Mouse (Mus musculus) left cerebral cortex, postnatal 10 days (tissue): ENCODE measurements around the gene Clstn3. TPM values are rescaled to one million over a fixed set of nuclear protein-coding genes. Genes with fewer than 3 reads are reported as not detected.

Experiments
- DNase-seq, 2 experiments: peaks; one replicate each; pipeline ENCODE4 v3.0.0; 2021 to 2022; ENCODE audit warnings: low spot score in 2 of 2, mixed read lengths in 1 of 2; ENCODE audit errors: extremely low spot score in 1 of 2
- intact Hi-C: fragments of 180-260 bp; cut with DNase I; formaldehyde crosslinking; loops from one replicate; pipeline ENCODE4 v1.15.1; 2025
- total RNA-seq, 2 experiments: library from RNA; stranded (reverse); gene quantifications; 2 replicates each; pipeline ENCODE4 v1.2.3; 2021

The Clstn3 gene
- total RNA-seq, 2 experiments from 2014 or later, result 333 TPM

DNA sequence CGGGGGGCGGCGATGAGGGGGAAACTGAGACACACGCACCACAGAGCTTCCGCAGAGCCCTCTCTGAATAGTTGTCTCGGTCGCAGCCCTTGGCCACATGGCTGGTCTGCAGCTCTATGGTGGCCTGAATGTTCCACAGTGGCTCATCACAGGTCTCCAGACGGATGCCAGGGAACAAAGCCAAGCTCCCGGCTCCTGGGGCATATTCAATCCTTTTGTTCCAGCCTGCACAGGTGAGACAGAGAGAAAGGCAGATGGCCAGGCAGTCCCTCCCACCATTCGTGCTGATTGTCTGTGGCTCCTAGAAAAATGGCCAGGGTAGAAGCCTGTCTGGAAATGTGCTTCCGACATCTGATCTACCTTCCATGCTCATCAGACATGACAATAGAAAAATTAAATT lies 6.1 kb downstream of the Clstn3 start:
- intact Hi-C loops, result no loop called here
- no peak for DNase-seq

DNA sequence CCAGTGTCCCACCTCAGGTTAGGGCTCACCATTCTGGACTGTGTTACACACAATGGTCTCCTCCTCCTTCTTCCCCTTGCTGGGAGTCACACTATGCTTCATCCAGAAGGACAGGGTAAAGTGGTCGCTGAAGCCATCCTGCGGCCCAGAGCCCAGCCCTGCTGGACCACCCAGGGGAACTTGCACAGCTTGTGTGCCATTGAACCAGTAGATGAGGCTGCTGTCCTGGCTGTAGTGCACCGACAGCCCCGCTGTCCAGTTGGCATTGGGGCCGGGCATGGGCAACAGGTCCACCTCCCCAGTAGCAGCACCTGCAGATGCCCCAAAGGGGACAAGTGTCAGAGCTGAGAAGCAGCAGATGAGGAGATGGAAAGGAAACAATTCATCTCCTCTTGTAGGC lies 6.8 kb downstream of the Clstn3 start:
- intact Hi-C loops, result no loop called here

DNA sequence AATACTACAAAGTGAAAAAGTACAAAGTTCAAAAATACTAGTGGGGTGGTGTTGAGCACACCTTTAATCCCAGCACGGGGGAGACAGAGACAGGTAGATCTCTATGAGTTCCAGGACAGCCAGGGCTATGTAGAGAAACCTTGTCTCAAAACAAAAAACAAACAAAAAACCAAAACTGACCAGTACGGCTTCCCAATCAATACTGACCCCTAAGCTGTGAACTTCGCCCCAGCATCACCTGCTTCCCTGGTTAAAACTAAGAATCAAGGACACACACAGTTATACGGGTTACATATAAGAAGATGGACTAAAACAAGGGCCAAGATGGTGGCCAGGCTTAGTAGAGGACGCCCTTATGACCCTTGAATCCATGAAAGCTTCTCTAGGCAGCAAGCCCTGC lies 8.4 kb downstream of the Clstn3 start:
- intact Hi-C loops, result no loop called here
- DNase-seq, result no peak

More for the DNA sequence above, 6.8 kb downstream of the Clstn3 start:
- DNase-seq, result no peak

DNA sequence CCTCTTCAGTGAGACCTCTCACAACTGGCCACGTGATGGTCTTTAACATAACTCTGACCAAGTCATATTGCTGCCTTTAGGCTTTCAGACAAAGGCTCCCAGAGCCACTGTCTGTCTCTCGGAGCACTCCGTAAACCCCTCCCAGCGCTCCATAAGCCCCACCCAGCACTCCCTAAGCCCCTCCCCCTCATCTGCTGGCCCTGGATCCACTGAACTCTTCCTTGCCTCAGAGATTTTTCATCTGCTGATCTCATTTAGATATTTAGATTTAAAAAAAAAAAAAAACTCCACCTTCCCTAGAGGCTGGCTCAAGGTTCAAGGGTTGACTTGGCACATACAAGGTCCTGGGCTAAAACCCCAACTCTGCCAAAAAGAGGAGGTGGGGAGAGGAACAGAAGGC lies 10.8 kb downstream of the Clstn3 start:
- intact Hi-C loops, result no loop called here
- DNase-seq, result no peak

DNA sequence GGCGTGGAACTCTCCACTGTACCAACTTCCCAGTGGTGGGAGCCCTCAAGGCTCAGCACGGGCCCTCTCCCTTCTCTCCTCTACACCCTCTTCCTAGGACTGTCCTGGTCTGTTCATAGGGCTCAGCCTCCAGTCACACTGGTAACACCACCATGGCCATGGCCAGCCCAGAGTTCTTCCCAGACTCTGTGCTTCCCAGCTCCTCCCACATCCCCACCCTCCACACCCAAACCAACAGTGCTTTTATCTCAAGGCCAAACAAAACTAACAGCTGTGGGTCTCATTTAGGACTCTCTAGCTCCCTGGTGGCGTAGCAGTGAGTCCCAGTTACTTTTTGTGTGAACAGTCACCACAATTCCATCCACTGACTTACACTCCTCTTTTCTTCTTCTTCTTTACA lies 12.6 kb downstream of the Clstn3 start:
- no peak for DNase-seq
- intact Hi-C loops, result no loop called here

DNA sequence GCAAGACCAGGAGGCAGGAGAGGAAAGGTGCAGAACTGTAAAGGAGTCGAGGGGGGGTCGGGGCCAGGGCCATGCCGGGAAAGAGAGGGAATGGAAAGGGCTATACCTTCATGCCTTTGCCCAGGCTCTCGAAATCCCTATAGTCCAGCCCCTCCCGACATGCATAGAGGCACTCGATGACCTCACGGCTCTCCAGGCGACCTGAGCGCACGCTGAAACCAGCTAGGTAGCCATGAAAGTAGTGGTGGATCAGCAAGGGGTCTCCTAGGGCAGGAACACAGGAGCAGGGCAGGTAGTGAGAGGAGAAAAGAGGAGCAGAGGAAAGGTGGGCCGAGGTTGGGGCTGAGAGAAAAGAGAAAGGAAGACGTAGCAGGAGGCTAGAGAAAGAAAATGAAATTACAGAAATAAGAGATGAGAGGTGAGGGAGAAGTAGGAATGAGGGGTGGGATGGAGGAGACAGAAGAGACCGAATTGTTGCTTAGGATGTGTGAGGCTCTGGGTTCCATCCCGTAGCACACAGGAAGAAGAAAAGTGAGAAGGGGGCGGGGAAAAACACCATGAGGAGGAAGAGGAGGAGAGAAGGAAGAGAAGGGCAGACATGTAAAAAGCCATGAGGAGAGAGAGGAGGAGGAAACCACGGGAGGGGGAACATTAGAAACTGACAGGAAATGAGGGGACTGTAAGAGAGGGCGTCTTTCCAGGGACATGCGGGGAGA lies 14.8 kb downstream of the Clstn3 start:
- intact Hi-C loops, result no loop called here
- DNase-seq, result no peak

DNA sequence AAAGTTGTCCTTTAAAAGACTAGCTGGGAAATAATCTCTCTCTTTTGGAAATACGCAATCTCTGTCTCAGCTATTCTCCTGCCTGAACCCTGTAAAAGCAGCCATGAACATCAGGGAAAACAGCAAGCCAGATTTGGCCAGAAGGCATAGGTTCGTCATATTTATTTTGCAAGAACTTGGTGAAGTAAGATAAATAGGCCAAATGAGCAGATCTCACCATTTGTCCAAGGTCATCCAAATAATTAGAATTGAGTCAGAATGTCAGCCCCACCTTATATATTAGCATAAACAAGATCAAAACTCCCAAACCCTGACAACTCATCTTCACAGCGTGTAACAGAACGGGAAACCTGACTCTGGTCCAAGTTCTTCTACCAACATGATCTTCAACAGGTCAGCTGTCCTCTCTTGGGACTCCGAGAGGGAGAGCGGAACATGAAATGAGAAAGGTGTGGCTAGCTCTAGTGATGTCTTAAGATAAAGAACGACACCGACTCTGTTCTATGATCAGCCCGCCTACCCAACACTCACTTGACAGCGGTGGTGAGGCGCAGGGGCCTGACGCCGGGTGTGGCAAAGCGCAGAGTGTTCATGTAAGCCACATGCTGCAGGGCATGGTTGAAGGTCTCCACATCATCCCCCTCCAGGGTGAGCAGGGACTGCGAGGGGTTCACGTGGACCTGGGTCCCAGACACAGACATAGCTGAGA lies 15.5 kb downstream of the Clstn3 start:
- intact Hi-C loops, result no loop called here
- DNase-seq, result no peak

DNA sequence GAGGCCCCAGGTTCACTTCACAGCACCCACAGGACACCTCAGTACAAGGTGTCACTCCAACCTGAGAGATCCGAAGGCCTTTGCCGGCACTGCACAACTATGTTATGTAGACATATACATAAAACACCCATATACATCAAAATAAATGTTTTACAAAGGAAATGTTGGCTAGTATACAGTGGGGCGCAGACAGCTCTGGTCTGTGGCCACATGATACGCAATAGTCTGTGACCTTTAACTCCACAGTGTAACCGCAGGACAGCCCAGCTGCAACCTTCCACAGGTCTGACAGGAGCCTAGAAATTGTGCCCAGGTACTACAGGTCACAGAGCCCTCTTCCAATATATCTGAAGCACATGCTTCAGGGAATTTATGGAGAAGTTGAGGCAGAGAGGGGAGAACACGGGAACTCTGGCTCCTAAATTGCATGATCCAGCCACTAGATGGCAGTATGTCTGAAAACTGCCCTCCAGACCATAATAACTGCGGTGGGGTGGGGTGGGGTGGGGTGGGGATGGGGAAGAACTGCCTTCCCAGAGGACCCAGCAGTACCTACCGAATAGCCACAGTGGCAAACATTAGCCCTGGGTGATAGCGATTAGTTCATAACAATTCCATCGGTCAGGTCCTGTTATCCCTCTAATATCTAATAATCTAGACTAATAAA lies 16.3 kb downstream of the Clstn3 start:
- DNase-seq, result no peak
- intact Hi-C loops, result no loop called here

DNA sequence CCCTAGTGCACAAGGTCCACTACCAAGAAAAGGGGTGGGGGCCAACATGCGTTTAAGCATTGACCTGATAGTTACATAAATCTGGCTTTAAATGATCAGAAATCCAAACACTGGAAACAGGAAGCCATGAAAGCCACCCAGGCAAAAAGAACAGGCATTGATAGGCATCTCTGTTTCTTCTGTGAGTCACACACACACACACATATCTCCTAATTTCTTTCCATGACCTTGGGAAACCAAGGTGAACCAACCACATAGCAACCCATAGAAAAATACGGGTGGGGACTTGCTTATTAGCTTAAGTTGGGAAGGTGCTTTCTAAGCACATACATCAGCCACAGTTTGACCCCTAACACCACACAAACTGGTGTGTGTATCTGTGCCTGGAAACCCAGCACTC lies 17.2 kb downstream of the Clstn3 start:
- intact Hi-C loops, result no loop called here
- DNase-seq, result no peak

DNA sequence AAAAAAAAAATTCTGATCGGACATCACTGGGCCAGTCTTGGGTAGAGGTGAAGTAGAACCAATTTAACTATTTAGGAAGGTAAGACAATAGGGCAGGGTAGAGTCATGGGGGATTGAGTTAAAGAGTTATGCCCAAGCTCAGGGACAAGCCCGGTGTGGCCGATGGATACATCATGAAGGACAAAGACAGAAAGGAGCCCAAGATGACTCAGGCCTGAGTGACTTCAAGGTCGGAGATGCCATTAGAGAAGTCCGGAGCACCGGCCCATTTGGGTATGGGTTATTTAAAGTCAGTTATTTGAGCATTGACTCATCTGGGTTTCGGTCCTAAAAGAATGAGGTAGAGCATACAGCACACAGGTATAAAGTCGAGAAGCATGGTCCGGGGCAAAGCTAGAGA lies 18.1 kb downstream of the Clstn3 start:
- DNase-seq, result no peak
- intact Hi-C loops, result no loop called here

DNA sequence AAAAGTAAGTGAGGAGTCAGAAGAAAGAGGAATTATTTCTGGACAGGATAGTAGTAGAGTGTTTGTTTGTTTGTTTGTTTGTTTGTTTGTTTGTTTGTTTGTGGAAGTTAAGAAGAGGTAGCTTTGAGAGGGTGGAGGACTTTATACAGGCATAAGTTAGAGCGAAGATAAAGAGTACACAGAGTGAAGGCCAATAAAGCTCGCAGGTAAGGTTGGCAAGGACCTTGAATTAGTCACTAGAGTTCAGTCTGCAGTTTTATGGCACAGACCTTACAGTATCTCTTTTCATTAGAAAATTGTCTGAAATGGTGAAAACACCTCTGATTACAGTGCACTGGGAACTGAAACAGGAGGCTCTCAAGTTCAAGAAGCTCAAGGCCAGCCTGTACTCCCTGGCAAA lies 18.6 kb downstream of the Clstn3 start:
- DNase-seq, result no peak
- intact Hi-C loops, result no loop called here

DNA sequence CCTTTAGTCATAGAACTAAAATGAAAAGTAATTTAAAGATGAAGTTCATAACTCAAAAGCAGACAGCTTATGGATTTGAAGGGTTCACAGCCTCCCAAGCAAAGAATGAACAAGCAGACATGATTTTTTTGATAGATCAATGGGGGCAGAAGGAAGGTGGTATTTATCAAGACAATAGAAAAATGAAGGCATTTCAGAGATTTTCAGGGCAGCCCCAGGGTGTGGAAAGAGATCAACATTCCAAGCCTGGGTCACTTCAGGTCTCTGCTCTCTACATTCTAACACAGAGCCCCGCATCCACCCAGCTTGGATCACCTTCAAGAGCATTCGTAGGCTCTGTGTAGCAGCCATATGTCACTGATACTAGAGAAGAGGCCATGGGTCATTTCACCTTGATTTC lies 21.3 kb downstream of the Clstn3 start:
- intact Hi-C loops, result no loop called here
- no peak for DNase-seq

DNA sequence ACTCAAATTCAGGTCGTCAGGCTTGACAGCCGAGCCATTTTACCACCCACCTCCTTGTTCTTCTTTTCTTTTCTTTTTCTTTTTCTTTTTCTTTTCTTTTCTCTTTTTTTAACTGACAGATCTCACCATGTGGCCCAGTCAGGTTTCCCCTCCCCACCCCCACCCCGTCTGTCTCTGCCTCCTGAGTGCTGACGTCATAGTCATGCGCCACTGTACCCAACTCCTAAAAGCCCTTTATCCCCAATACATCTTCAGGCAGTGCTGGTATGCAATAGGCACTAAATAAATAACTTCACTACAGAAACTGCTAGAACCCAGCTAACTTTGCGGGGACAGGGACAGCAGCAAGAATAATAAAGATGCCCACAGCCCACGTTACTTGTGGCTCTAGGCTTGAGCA lies 28.3 kb downstream of the Clstn3 start:
- no peak for DNase-seq
- intact Hi-C loops, result no loop called here

DNA sequence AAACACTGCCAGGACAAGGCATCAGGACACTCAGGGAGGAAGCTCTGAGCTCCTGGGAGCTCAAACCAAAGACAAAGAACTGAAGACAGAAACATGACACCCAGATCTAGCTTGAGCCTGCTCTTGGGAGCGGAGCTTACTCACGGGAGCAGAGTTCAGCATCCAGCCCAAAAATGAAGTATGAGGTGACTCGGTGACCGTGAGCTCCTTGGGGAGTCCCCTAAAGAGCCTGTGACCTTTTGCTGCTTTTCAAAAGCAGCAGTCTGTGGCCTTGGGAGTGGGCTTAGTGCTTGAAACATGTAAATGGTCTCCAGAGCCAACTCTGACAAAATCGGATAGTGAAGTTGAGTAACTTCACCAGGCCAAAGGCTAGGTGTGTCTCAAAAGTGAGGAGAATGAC lies 29.4 kb downstream of the Clstn3 start:
- intact Hi-C loops, result no loop called here

DNA sequence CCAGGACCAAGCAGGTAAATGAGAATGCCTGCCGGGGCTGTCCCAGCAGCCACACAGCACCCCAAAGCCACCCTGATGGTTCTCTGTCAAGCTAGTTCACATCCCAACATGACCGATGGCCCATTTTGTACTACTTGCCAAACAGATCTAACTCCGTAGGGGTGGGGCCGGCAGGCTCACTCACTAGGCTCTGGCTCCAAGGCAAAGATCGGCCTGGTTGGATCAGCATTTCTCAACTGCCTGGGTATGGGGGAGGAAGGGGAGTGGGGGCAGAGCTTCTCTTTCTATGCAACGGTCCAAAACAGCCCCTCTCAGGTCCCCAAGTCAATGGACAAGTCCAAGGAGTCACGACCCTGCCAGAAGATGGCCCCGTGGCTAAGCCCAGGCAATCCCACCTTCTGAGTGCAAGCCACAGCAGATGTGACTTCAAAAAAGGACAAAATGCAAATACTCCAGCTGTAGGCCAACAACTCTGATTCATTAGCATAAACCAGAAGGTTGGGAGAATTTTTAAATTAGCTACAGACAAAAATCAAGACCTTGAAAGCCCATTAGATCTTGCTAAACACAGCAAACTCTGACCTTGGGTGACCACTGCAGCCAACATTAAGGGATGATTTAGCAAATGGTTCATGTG lies 30.8 kb downstream of the Clstn3 start:
- intact Hi-C loops, result no loop called here
- DNase-seq, result no peak

More for the DNA sequence above, 29.4 kb downstream of the Clstn3 start:
- DNase-seq, result no peak

DNA sequence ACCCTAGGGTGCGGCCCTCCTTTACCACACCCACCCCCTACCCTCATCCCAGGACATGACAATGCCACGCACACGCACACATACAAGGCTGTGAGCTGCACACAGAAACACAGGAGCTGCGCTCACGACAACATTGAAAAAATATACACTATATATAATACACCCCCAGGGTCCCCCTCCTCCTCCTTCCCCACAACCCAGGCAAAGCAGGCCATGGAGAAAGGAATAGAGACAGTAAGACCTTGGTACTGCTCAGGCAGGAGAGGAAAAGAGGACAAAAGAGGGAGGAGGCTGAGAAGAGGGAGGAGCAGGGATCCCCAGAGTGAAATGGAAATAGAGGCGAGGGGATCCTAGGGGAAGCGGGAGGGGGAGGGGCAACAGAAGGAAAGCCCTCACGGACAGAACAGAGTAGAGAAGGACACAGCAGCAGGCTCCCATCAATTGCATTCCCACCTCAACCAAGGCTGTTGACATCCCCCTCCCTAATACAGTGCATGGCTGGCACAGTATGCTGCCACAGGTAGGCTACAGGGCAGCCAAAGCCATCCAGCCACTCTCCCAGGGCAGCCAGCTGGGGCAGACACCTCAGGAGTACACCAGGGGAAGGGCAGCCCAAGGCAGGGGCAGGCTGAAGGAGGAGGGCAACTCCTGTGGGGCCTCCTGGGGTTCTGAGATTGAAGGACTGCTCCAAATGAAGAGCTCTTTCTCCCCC lies 33.7 kb downstream of the Clstn3 start:
- no peak for DNase-seq
- intact Hi-C loops, result no loop called here

DNA sequence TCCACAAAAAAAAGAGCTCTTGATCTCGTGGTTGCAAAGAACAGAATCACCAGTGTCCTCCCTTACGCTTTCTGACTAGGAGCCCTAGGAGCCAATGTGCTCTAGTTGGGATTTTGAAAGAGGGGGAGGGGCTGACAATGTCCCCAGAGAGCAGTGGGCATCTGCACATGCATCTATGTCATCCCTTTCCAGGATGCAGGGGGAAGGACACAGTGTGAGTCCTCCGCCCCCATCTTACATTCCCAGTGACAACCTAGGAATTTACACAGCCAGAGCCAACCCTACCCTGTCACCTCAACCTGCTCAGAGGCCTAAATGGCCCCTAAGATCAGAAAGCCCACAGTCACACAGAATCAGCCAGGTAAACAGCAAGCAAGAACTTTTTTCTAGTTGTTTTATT lies 34.2 kb downstream of the Clstn3 start:
- intact Hi-C loops, result no loop called here
- DNase-seq, result no peak

DNA sequence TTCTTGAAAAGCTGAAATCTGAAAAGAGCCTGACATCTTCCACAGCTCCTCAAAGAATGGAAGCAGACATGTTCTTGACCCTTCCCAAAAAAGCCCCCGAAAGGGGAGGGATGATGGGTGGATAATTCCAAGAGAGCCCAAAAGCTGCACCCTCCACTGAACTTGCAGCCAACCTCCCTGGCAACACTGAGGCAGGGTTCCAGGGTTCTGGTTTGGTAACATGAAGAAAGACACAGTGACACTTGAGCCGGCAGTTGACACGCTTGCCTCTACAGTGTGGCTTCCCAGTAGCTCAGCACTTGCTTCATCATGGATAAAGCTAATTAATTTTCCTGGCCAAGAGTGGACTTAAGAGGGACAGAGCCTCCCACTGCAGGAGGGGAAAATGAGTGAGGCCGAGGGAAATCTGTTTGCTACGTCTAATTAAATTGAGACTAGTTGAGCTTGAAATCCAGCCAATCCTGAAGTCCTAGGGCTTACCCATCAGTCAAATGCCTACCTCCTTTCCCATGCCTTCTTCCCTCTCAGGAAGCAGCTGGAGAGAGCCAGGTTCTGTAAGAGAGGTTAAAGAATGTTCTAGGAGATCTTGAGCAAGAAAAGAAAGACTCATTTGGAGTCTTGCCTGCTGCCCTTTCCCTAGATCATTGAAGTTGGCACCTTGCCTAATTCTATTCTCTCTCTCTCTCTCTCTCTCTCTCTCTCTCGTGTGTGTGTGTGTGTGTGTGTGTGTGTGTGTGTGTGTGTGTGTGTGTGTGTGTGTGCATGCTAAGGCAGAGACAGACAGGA lies 36.6 kb downstream of the Clstn3 start:
- intact Hi-C loops, result no loop called here
- DNase-seq, result no peak
